Mouse (Mus musculus) CH12.LX (cell line): Measurements from ENCODE around the gene Gm20388. TPM values are rescaled to one million over a fixed set of nuclear protein-coding genes. Genes with fewer than 3 reads are reported as not detected.
"Not testable (repeated sequence)": the region's sequence is repeated elsewhere in the genome, so short reads cannot be mapped to it uniquely, and the experiment has no call there.

ENCODE experiments used
- DNase-seq: peaks from one replicate; pipeline ENCODE4 v3.0.0-alpha.2; 2013; ENCODE audit errors: extremely low read depth
- H3K27ac ChIP-seq: 2 replicates; pipeline ENCODE4 v1.5.1; 2012; ENCODE audit warnings: low read depth, mild to moderate bottlenecking, control low read depth, moderate library complexity; ENCODE audit not compliant: insufficient read depth
- H3K27me3 ChIP-seq: replicated peaks from 2 replicates; pipeline ENCODE3; 2012; ENCODE audit warnings: inconsistent platforms
- H3K36me3 ChIP-seq, 2 experiments: replicated peaks in 1 of 2; 2 replicates each; pipeline versions ENCODE3 to v1.6.1; 2012; ENCODE audit warnings: inconsistent platforms in 1 of 2, low read length in 1 of 2, mild to moderate bottlenecking in 1 of 2, mixed read lengths in 1 of 2, moderate library complexity in 1 of 2; ENCODE audit not compliant: control insufficient read depth in 1 of 2, insufficient read depth in 1 of 2
- H3K4me1 ChIP-seq, 2 experiments: 2 replicates each; pipeline ENCODE4 v1.6.1; 2012; ENCODE audit warnings: inconsistent platforms in 1 of 2, moderate library complexity in 1 of 2; ENCODE audit not compliant: insufficient read depth in 2 of 2, control insufficient read depth in 1 of 2
- H3K4me2 ChIP-seq: 2 replicates; pipeline ENCODE4 v1.6.1; 2012; ENCODE audit warnings: low read depth, mild to moderate bottlenecking, control low read depth; ENCODE audit not compliant: poor library complexity, insufficient read depth, severe bottlenecking
- H3K4me3 ChIP-seq, 3 experiments: fragments of 150-350 bp in 1 of 3; sonication (generic) in 1 of 3; replicated peaks in 1 of 3; 2 replicates each; pipeline versions ENCODE3 to v1.5.1; 2011 to 2012; ENCODE audit warnings: low read depth in 2 of 3, low read length in 2 of 3, mild to moderate bottlenecking in 2 of 3, moderate library complexity in 2 of 3, control low read depth in 1 of 3, improper control_type of control experiment in 1 of 3, inconsistent platforms in 1 of 3, mixed read lengths in 1 of 3; ENCODE audit not compliant: poor library complexity in 1 of 3
- H3K79me2 ChIP-seq: replicated peaks from 2 replicates; pipeline ENCODE4 v1.6.1; 2012; ENCODE audit warnings: mild to moderate bottlenecking, moderate library complexity; ENCODE audit not compliant: control insufficient read depth, poor library complexity, insufficient read depth, severe bottlenecking; ENCODE audit errors: extremely low read depth
- H3K9ac ChIP-seq: 2 replicates; pipeline ENCODE4 v1.6.1; 2012; ENCODE audit warnings: low read depth, mild to moderate bottlenecking, control low read depth, moderate library complexity; ENCODE audit not compliant: insufficient read depth
- H3K9me3 ChIP-seq: replicated peaks from 2 replicates; pipeline ENCODE3; 2012; ENCODE audit warnings: low read length, inconsistent platforms, mixed read lengths
- BHLHE40 ChIP-seq: IDR thresholded peaks from 2 replicates; pipeline ENCODE4 v1.6.1; 2011; ENCODE audit warnings: mild to moderate bottlenecking, low read depth, low read length, improper control_type of control experiment
- CHD1 ChIP-seq: IDR thresholded peaks from 2 replicates; pipeline ENCODE4 v1.6.1; 2012; ENCODE audit warnings: low read depth, low read length, improper control_type of control experiment, inconsistent platforms
- CHD2 ChIP-seq: IDR thresholded peaks from 2 replicates; pipeline ENCODE4 v1.6.1; 2011; ENCODE audit warnings: low read length, improper control_type of control experiment
- GABPA ChIP-seq: IDR thresholded peaks from 2 replicates; pipeline ENCODE4 v1.6.1; 2012; ENCODE audit warnings: low read depth, low read length, improper control_type of control experiment, inconsistent platforms; ENCODE audit not compliant: insufficient replicate concordance
- IRF4 ChIP-seq: IDR thresholded peaks from 2 replicates; pipeline ENCODE4 v1.6.1; 2014; ENCODE audit warnings: low read depth, mild to moderate bottlenecking, inconsistent platforms, low read length, improper control_type of control experiment
- KAT2A ChIP-seq: IDR thresholded peaks from 2 replicates; pipeline ENCODE4 v1.6.1; 2012; ENCODE audit warnings: low read length, improper control_type of control experiment, inconsistent platforms; ENCODE audit not compliant: insufficient replicate concordance
- MAFK ChIP-seq: IDR thresholded peaks from 2 replicates; pipeline ENCODE4 v1.6.1; 2011; ENCODE audit warnings: low read length, improper control_type of control experiment; ENCODE audit not compliant: insufficient replicate concordance
- MAZ ChIP-seq: IDR thresholded peaks from 2 replicates; pipeline ENCODE4 v1.6.1; 2012; ENCODE audit warnings: low read depth, mild to moderate bottlenecking, inconsistent platforms, low read length, improper control_type of control experiment, moderate library complexity
- MEF2A ChIP-seq: IDR thresholded peaks from 2 replicates; pipeline ENCODE4 v1.6.1; 2014; ENCODE audit warnings: low read depth, mild to moderate bottlenecking, inconsistent platforms, low read length, improper control_type of control experiment, borderline replicate concordance
- MXI1 ChIP-seq: IDR thresholded peaks from 2 replicates; pipeline ENCODE4 v1.6.1; 2011; ENCODE audit warnings: mild to moderate bottlenecking, low read depth, low read length, improper control_type of control experiment
- MYC ChIP-seq: IDR thresholded peaks from 2 replicates; pipeline ENCODE4 v1.6.1; 2011; ENCODE audit warnings: low read depth, mild to moderate bottlenecking, improper control_type of control experiment, low read length
- NELFE ChIP-seq: IDR thresholded peaks from 2 replicates; pipeline ENCODE4 v1.6.1; 2011; ENCODE audit warnings: low read depth, low read length, improper control_type of control experiment
- PAX5 ChIP-seq: IDR thresholded peaks from 2 replicates; pipeline ENCODE4 v1.6.1; 2012; ENCODE audit warnings: low read length, inconsistent platforms, mixed read lengths
- POLR2A ChIP-seq: IDR thresholded peaks from 2 replicates; pipeline ENCODE4 v1.6.1; 2011; ENCODE audit warnings: low read depth, mild to moderate bottlenecking, improper control_type of control experiment, low read length
- POLR2AphosphoS2 ChIP-seq: IDR thresholded peaks from 2 replicates; pipeline ENCODE4 v1.6.1; 2011; ENCODE audit warnings: low read depth, low read length, improper control_type of control experiment
- RCOR1 ChIP-seq: conservative IDR thresholded peaks from 2 replicates; pipeline ENCODE4 v1.6.1; 2012; ENCODE audit warnings: low read depth, mild to moderate bottlenecking, inconsistent platforms, low read length, improper control_type of control experiment
- SIN3A ChIP-seq: IDR thresholded peaks from 2 replicates; pipeline ENCODE4 v1.6.1; 2012; ENCODE audit warnings: low read length, improper control_type of control experiment, inconsistent platforms
- SMC3 ChIP-seq: IDR thresholded peaks from 2 replicates; pipeline ENCODE4 v1.6.1; 2011; ENCODE audit warnings: low read depth, low read length, improper control_type of control experiment
- TBP ChIP-seq: conservative IDR thresholded peaks from 2 replicates; pipeline ENCODE4 v1.6.1; 2011; ENCODE audit warnings: low read depth, low read length, improper control_type of control experiment
- TCF12 ChIP-seq: IDR thresholded peaks from 2 replicates; pipeline ENCODE4 v1.6.1; 2014; ENCODE audit warnings: low read depth, mild to moderate bottlenecking, inconsistent platforms, low read length, improper control_type of control experiment
- ZMIZ1 ChIP-seq: IDR thresholded peaks from 2 replicates; pipeline ENCODE4 v1.6.1; 2012; ENCODE audit warnings: low read depth, mild to moderate bottlenecking, inconsistent platforms, low read length, improper control_type of control experiment
- ZNF384 ChIP-seq: IDR thresholded peaks from 2 replicates; pipeline ENCODE4 v1.6.1; 2012; ENCODE audit warnings: low read depth, low read length, improper control_type of control experiment, inconsistent platforms
- dilution Hi-C: fragments of 300-500 bp; cut with MboI; formaldehyde crosslinking; loops from 2 replicates; pipeline ENCODE4 v1.14.3; 2020; ENCODE audit warnings: low sequenced_read_pairs; ENCODE audit not compliant: extremely low pct_unique_long_range_greater_than_20kb, extremely low pct_ligation_motif_present
- in situ Hi-C: fragments of 300-500 bp; cut with MboI; formaldehyde crosslinking; loops from 3 replicates; pipeline ENCODE4 v1.14.3; 2019; ENCODE audit warnings: low sequenced_read_pairs, low pct_ligation_motif_present, low pct_unique_long_range_greater_than_20kb, mixed read lengths
- polyA plus RNA-seq: library from polyadenylated mRNA; unstranded; fragments of >175 nt; gene quantifications from 2 replicates; pipeline ENCODE4 v1.2.1, GENCODE M21; 2012; ENCODE audit warnings: low read depth; ENCODE audit not compliant: insufficient read length
- total RNA-seq, 2 experiments: library from RNA; depleted of rRNA; stranded (reverse); fragments of 300-350 nt in 1 of 2; fragments of >200 nt in 1 of 2; gene quantifications; 2 replicates each; pipeline ENCODE4 v1.2.3; 2012 to 2014

The Gm20388 gene
- total and polyA plus RNA-seq, 3 experiments = 14.8 to 26.3 (median 22.2) TPM

- DNase-seq = peak; percentile 59
- H3K9me3 ChIP-seq = peaks cover 45% of the 10 kb centered on the region
- H3K4me2 ChIP-seq = not testable (repeated sequence)
- TF ChIP-seq SIN3A (peak; percentile 62; the same call in 1 of the 2 replicates), KAT2A (0 out of 2 replicates have a peak, but pooled peaks have one; percentile 8), CHD1 (peak; percentile 96), ZMIZ1 (peak; percentile 84), POLR2A (peak; percentile 63), POLR2AphosphoS2 (peak; percentile 95), SMC3 (peak; percentile 5; the same call in 1 of the 2 replicates), NELFE (peak; percentile 32; the same call in 1 of the 2 replicates), TCF12 (peak; percentile 47; the same call in 1 of the 2 replicates)
- TF ChIP-seq, all 38 proteins: peak for 9; not testable (repeated sequence) for 29
- peak overlapping the region; percentile 83 for H3K27ac ChIP-seq
- H3K9ac ChIP-seq = peak overlapping the region; percentile 60
- H3K27me3 ChIP-seq, in situ Hi-C loops, dilution Hi-C loops, H3K4me1 ChIP-seq: not testable (repeated sequence)
- peak overlapping the region; percentile 50 to 65 (median 59) for H3K4me3 ChIP-seq
- peaks cover 18 to 23% of the 10 kb centered on the region in 2 experiments for H3K36me3 ChIP-seq
- peaks cover 21% of the 10 kb centered on the region; the same call in 1 of the 2 replicates for H3K79me2 ChIP-seq
Observed at GRCm38 (mm10) chr8:123433241-123433974, 3522.8 kb downstream of the Gm20388 start.

- Histone ChIP-seq H3K4me3 (no peak overlapping the region), H3K27me3 (no peaks in the 10 kb centered on the region), H3K9me3 (peaks cover 11% of the 10 kb centered on the region), H3K9ac (no peak overlapping the region), H3K27ac (no peak overlapping the region), H3K36me3 (peaks cover 0 to 10% of the 10 kb centered on the region in 2 experiments), H3K79me2 (no peaks in the 10 kb centered on the region), H3K4me1 (peaks cover 10 to 13% of the 10 kb centered on the region in 2 experiments), H3K4me2 (no peak overlapping the region)
- in situ Hi-C loops = no loop called here
- TF ChIP-seq NELFE (no peak), IRF4 (no peak), CHD1 (no peak), MXI1 (no peak), RCOR1 (no peak), TBP (no peak), SMC3 (no peak), KAT2A (no peak), PAX5 (no peak), BHLHE40 (no peak), GABPA (no peak), ZNF384 (no peak), CHD2 (no peak), MYC (no peak), SIN3A (no peak), MAFK (no peak), MAZ (no peak), POLR2A (no peak), MEF2A (no peak), TCF12 (no peak)
- dilution Hi-C loops = no loop called here
- DNase-seq = no peak
Observed at GRCm38 (mm10) chr8:123441788-123442187, 3531.1 kb downstream of the Gm20388 start.
